Mouse (Mus musculus) v-Abl transformed pro-B cells (cell line): ENCODE results near the gene Prss23.

Source experiments
- in situ Hi-C, 2 experiments: fragments of 400-800 bp; cut with MboI; formaldehyde crosslinking; loops; one replicate each; pipeline ENCODE4 v1.15.1; 2025; ENCODE audit not compliant: unreplicated experiment in 2 of 2

Prss23 gene

DNA sequence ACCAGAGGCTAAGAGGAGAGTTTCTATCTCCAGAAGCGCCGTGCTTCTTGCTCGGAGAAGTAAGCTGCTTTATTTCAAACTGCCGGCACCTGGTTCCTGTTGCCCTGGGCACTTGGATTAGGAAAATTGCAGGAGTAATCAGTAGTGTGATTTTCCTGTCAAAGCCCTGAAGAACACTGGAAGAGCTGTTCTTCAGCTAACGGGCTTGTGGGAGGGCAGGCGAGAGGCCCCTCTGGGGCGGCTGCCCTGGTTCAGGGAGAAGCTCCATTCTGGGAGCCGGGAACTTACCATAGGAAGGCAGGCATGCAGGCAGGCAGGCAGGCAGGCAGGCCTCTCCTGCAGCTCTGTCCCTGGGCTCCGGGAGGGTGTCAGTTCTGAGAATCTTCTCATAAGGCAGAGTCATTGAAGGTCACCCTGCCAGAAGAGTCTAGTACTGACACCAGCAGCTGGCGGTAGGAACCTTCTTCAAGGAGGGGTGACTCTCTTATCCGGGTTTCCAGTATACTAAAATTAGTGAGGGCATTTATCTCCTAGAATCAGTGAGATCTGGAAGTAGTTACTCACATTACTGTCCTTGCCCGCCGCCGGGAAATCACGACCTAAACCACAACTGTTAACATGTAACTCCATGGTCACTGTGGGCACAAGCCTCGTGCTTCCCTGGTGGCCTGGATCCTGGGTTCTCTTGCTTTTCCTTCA lies at the start of gene Prss23:
TSS of gene Prss23 (minus strand) at position 457 of the 699 bp plus-strand sequence.
- in situ Hi-C loops, result no loop called here

DNA sequence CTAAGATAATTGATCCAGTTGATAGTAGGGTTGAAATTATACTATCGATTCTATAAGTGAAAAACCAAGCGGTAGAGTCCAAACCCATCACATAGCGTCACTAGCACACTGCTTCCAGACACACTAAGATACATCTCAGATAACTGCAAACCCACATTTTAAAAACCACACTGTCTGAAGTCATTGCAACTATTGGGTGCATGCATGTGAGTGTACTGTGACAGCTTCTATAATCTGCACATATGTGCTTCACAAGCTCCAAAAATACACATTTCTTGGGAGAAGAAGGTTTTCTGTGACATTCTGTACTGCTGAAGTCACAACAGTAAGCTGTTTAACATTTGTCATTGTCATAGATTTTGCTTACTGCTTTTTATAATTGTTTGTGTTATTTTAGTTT lies 49.1 kb upstream of the Prss23 start:
- in situ Hi-C loops, result no loop called here

DNA sequence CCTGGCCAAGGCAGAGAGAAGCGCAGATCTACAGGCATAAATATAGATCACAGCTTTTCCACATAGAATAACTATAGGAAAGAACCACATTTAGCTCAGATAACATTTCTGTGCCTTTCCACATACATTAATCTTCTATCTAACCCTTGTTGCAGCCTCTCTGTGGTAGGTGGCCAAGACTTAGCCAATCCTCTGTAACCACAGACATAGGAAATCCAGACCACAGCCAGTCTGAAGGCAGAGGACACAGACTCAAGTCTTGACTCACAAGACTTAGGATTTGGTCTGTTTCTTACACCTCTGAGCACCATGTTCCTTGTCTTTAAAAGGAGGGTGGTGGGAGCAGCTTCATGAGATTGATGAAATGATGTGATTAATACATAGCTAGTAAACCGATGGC lies 37.6 kb upstream of the Prss23 start:
- in situ Hi-C loops, result no loop called here

DNA sequence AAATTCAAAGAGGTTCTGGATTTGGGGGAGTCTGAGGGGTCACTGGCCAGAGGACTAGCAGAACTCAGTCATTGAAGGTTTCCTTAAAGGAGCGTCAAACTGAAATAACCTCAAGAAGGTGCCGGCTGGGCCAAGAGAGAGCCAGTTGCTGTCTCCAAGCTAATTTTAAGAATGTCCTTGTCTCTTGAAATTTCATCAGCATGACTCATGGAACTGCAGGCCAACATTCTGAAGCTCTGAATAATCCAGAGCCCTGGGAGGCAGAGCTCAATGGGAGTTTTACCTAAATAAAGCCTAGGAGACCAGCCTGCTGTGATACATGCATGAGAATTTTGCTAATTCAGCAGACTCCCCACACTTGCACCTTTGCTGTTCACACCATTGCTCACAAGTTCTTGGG lies 36.5 kb upstream of the Prss23 start:
- in situ Hi-C loops, result no loop called here

GRCm38 (mm10) chr7:89562140-89562539 lies 35.2 kb upstream of the Prss23 start:
- in situ Hi-C loops, result no loop called here

DNA sequence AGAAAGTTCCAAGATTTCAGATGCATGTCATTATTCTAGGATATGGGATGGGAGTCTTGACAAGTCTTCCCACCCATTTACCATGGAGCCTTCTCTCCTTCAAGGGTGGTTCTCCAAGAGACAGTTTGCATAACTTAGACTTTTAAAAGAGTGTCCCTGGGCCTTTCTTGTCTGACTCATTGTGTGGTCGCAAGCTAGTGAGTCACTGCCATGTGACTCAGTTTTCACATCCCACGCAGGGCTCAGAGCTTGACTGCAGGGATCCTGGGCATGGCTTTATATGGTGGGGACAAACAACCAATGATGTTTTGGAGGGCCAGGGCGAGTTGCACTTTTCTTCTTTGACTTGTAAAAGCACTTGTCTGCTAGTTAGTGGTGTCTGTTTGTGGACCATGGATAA lies 34.0 kb upstream of the Prss23 start:
- in situ Hi-C loops, result no loop called here

DNA sequence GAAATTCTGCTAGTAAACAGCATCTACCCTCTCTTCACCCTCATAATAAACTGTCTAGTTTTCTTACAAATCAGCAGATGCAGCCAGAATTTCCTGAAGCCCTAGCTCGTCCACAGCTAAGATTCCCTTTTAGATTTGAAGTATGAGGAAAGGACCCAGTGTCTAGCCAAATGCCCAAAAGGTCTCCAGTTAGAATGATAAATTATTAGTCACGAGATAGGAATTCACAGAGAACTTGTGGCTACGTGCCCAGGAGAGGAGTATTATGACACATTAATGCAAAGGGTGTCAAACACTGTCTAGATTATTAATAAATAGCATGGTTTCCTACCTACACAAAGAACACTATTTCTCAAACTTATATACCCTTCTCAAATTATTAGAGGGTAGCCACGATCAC lies 32.6 kb upstream of the Prss23 start:
- in situ Hi-C loops, result no loop called here

DNA sequence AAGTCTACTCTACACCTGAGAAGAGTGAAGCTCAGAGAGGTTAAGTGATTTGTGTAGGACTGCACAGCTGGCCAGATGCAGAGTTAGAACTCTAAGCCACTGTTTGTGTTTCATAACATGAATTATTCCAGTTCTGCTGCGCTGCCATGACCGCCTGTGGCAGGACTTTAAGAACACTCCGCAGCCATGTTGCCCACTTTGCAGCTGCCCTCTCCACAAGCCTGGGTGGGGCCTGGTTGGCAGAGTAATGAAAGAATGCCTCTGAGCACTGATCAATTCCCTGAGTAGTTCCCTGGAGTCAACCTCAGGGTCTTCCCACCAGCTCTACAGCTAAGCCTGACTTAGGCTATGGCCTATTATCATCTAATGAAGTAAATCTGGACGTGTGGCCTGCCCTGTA lies 32.1 kb upstream of the Prss23 start:
- in situ Hi-C loops, result no loop called here

DNA sequence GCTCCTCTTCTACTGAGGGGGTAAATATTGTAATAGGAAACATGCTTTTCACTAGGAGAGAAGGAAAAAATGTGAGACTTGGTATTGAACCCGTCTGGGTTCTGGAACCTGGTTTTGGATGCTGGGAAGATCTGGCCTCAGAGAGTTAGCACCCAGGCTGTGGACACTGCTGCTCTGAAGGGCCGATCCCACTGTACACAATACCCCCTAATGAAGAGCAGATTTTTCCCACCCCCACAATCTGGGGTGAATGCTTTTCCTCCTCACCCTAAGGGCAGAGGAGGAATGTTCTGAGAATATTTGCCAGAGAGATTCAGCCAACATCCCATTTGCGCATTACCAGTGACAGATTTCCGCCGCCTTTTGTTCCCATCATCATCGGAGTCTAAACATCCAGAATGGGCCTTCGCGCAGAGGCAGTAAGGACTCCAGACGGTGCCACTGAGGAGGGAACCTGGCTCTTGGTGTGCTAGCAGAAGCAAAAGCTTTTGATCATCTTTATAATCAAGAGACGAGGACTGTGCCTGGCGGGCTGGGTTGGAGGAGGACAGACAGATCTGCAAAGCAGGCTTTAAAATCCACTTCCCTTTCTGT lies 31.6 kb upstream of the Prss23 start:
- in situ Hi-C loops, result no loop called here

GRCm38 (mm10) chr7:89557056-89557455 lies 30.1 kb upstream of the Prss23 start:
- in situ Hi-C loops, result no loop called here

- in situ Hi-C loops, result no loop called here
Measured at GRCm38 (mm10) chr7:89556652-89557051, 29.7 kb upstream of the Prss23 start.

DNA sequence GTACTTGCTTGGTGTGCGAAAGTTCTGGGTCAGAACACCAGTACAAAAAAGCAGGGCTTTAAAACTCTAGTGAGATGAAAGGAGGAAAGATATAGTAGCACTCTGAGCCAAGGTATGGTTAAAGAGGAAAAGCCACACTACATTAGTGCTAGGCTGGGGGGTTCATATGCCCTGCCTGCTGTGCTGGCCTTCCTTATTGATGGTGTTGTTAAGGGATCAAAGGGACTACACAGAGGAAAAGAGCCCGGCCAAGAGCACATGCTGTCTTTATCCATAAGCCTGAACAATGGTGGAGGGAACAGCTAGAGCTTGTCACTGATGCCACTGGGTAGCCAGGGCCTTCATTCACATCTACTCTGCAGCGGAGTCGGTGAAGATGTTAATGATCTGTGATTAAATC lies 28.2 kb upstream of the Prss23 start:
- in situ Hi-C loops, result no loop called here

DNA sequence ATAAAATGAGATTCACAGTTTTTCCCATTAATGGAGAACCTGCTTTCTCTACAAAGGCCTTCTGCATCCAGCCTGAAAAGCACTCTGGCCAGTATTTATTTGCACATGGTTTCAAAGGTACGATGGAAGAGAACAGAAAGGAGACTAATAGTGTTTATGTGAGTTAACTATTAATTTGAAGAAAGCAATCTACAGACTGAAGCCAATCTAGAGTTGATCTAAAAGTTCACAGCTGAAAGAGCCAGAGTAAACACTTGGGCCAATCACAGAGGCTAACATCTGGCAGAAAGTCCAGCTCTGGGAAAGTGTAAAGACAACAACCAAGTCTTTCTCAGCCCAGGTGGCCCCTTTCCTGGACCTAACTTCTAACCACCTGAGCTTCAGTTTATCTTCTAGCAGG lies 27.1 kb upstream of the Prss23 start:
- in situ Hi-C loops, result no loop called here

GRCm38 (mm10) chr7:89540976-89541375 lies 14.0 kb upstream of the Prss23 start:
- in situ Hi-C loops, result no loop called here

GRCm38 (mm10) chr7:89539391-89539790 lies 12.4 kb upstream of the Prss23 start:
- in situ Hi-C loops, result no loop called here

GRCm38 (mm10) chr7:89527430-89527856 lies 456 bp upstream of the Prss23 start:
- in situ Hi-C loops, result no loop called here

DNA sequence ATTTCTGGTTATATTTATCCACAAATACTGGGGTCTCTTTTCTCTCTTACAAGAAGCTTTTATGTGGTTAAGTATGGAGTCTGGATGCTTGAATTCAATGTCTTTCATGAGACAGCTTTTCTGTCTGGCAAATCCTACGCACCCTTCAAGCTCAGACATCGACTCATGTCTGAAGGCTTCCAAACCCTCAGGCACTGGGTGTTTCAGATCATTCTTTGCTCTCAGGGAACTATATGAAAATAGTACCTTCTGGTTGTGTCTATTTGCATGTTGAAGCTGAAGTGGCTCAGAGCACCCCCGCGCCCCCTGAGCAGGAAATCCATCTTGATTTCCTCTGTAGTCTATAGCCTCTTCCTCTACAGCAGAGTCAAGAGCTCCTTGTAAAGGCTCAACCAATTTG lies 3.2 kb downstream of the Prss23 start:
- in situ Hi-C loops, result no loop called here

DNA sequence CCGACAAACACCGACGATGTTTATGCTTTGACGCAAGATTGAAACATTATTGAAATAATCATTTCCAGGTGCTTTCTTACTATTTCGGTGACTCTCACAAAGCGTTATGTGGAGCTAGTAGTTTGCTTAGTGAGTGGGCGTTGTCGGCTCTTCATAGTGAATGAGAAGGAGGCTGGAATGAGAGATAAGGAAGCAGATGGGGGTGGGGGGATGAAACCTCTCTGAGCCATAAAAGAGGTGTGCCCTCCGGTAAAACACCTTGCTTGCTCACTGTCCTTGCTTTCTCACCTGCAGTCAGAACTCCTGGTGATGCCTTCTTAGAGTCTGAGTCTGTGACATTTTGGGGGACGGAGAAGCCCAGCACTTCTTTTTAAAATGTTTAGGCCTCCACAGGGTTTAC lies 4.8 kb downstream of the Prss23 start:
- in situ Hi-C loops, result no loop called here

DNA sequence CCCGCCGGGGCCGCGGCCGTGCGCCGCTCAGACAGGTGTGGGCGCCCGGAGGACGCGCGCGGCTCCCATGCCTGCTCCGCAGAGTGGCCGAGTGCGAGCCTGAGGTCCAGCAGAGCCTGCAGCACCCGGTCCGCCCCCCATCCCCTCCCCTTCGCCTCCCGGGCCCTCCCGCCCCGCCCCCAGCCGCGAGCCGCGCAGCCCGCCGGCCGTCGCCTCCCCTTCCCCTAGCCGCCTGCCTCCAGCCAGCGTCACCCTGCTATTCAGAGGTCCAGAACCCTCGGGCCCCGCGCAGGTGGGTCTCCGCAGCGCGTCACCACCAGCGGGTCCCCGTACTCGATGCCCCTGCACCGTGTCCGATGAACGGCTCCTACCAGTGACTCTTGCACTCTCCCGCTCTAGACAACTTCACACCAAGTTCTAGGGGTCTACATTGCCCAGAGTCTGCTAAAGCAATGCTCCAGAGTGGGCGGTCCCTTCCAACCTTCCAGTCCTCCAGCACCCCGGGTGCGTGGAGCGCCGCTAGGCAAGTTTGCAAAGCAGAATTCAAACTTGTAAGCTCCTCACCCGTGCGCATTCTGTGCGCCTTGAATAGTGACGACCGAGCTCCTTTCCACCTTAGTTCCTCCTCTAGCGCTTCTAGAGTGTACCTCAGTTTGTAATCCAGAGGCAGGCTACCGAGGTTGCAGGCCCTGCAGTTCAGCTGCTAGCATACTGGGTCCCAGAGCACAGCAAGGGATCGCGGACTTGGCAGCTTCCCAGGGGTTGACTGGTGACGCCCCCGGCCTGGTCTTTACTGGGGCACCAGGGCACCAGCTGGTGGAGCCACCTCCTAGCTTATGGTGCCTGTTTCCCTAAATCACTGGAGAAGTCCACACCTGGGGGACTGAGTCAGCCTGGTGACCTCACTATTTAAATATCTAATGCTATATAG lies 9.3 kb downstream of the Prss23 start:
- in situ Hi-C loops, result no loop called here

DNA sequence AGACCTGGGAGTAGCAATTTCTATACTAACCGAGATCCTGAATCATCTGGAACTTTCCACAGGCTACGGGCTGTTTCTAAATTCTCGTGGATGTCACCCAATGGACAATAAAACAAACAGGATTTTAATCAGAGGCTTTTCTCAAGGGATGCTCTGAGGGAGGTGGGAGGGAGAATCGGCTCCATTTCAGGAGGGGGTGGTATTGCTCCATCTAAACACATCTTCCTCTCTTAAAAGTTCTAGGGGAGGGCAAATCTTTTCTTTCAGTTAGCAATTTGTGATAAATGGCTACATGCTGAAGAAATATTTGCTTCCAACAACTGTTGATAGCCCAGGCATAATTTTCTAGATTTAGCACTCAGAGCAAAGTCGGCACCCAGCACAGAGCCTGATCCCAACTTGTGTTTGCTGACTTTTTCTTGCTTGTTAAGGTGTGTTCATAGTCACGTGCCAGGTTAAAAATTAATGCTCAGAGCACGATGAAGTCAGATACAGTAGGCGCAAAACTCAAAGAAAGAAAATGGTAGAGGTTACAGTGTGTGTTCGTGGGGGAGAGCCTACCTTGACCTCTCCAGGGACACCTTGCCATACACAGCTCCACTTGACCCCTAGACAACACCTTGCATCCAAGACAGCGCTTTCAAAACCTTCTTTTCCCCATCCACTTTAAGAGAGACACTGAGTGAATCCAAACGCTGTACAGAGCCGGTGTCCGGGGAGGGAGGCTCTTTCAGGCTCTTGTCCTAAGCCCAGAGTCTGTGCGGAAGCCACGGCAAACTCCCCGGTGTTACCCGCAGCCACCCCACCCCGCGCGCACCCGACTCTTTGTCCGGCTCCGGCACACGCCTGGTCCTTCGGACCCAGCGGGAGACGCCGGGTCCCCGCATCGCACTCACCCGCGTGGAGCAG lies 10.2 kb downstream of the Prss23 start:
- in situ Hi-C loops, result no loop called here
